Mouse (Mus musculus) effector memory CD4-positive, alpha-beta T cell, adult 7 months (primary cell): ENCODE data around the gene Isyna1. TPM values are rescaled to one million over a fixed set of nuclear protein-coding genes. Genes with fewer than 3 reads are reported as not detected.

Source experiments
- polyA plus RNA-seq: library from polyadenylated mRNA; unstranded; fragments of 100-300 nt; shearing (Covaris generic); gene quantifications from one replicate; pipeline ENCODE4 v1.2.1, GENCODE M21; 2017

Gene Isyna1
- 93.3 TPM for polyA plus RNA-seq

GRCm38 (mm10) chr8:70593961-70594609 is at the start of gene Isyna1:
Gene Isyna1 (plus strand): TSS chr8:70594373.

GRCm38 (mm10) chr8:70608749-70609367 is 14.7 kb downstream of the Isyna1 start, which contains the start of gene Ssbp4:
Gene Ssbp4 (minus strand): TSS chr8:70608872.

GRCm38 (mm10) chr8:70615894-70616293 is 21.7 kb downstream of the Isyna1 start, which contains the start of gene Lrrc25:
Gene Lrrc25 (plus strand): TSS chr8:70616155.

GRCm38 (mm10) chr8:70632346-70632892 is 38.2 kb downstream of the Isyna1 start, which contains the start of gene Gdf15:
Gene Gdf15 (minus strand): TSS chr8:70632456.

Other genes with a start within 250 kb of the Isyna1 start
- gene Upf1, start 241.1 kb upstream of the Isyna1 start, polyA plus RNA-seq, result 68.5 TPM
- 2.8 TPM for gene Comp, start 220.8 kb upstream of the Isyna1 start, polyA plus RNA-seq
- 7.0 TPM for gene Crtc1, start 154.8 kb upstream of the Isyna1 start, polyA plus RNA-seq
- 9.9 TPM for gene Klhl26, start 117.4 kb upstream of the Isyna1 start, polyA plus RNA-seq
- not detected for gene Tmem59l, start 107.0 kb upstream of the Isyna1 start, polyA plus RNA-seq
- gene Crlf1, start 101.2 kb upstream of the Isyna1 start, polyA plus RNA-seq, result not detected
- gene Rex1bd, start 87.6 kb upstream of the Isyna1 start, polyA plus RNA-seq, result 57.8 TPM
- 1,269 TPM for gene Uba52, start 83.6 kb upstream of the Isyna1 start, polyA plus RNA-seq
- 378 TPM for gene Fkbp8, start 66.6 kb upstream of the Isyna1 start, polyA plus RNA-seq
- 64.6 TPM for gene Kxd1, start 66.4 kb upstream of the Isyna1 start, polyA plus RNA-seq
- gene Ell, start 54.9 kb upstream of the Isyna1 start, polyA plus RNA-seq, result 38.5 TPM
- 148 TPM for gene Ssbp4, start 14.5 kb downstream of the Isyna1 start, polyA plus RNA-seq
- gene Lrrc25, start 21.8 kb downstream of the Isyna1 start, polyA plus RNA-seq, result not detected
- not detected for gene Gdf15, start 38.1 kb downstream of the Isyna1 start, polyA plus RNA-seq
- 0.79 TPM for gene Pgpep1, start 66.0 kb downstream of the Isyna1 start, polyA plus RNA-seq
- gene Lsm4, start 78.9 kb downstream of the Isyna1 start, polyA plus RNA-seq, result 249 TPM
- 1,865 TPM for gene Jund, start 104.6 kb downstream of the Isyna1 start, polyA plus RNA-seq
- gene Iqcn, start 109.1 kb downstream of the Isyna1 start, polyA plus RNA-seq, result 0.22 TPM
- gene Gm3336, start 124.2 kb downstream of the Isyna1 start, polyA plus RNA-seq, result not detected
- 0.24 TPM for gene Pde4c, start 129.3 kb downstream of the Isyna1 start, polyA plus RNA-seq
- gene Rab3a, start 160.3 kb downstream of the Isyna1 start, polyA plus RNA-seq, result 1.1 TPM
- gene Mpv17l2, start 166.6 kb downstream of the Isyna1 start, polyA plus RNA-seq, result 34.0 TPM
- 14.5 TPM for gene Pik3r2, start 182.3 kb downstream of the Isyna1 start, polyA plus RNA-seq
- gene Mast3, start 210.7 kb downstream of the Isyna1 start, polyA plus RNA-seq, result 83.9 TPM
- gene Il12rb1, start 214.1 kb downstream of the Isyna1 start, polyA plus RNA-seq, result 25.7 TPM
- 22.1 TPM for gene Arrdc2, start 245.3 kb downstream of the Isyna1 start, polyA plus RNA-seq